Mouse (Mus musculus): Measurements from ENCODE around the gene Gbe1. TPM values are rescaled to one million over a fixed set of nuclear protein-coding genes. Genes with fewer than 3 reads are reported as not detected.
A peak's percentile ranks its signal among the peaks of the same experiment; 100 is the strongest.

The Gbe1 gene
- total RNA-seq, 2 experiments from 2014 or later = 53.8 to 70.1 TPM

GRCm38 (mm10) chr16:70563456-70563855, 249.7 kb downstream of the Gbe1 start:
- DNase-seq (ENCODE audit: low spot score) = no peak

GRCm38 (mm10) chr16:70568341-70569265, 254.9 kb downstream of the Gbe1 start:
- DNase-seq (ENCODE audit: low spot score) = peak; percentile 36

- DNase-seq (ENCODE audit: low spot score) = no peak
Measured at GRCm38 (mm10) chr16:70585964-70586363, 272.2 kb downstream of the Gbe1 start.

GRCm38 (mm10) chr16:70602326-70602725, 288.6 kb downstream of the Gbe1 start:
- DNase-seq (ENCODE audit: low spot score) = no peak

GRCm38 (mm10) chr16:70608358-70608757, 294.6 kb downstream of the Gbe1 start:
- DNase-seq (ENCODE audit: low spot score) = no peak

GRCm38 (mm10) chr16:70617691-70618090, 303.9 kb downstream of the Gbe1 start:
- no peak for DNase-seq (ENCODE audit: low spot score)

GRCm38 (mm10) chr16:70618168-70618567, 304.4 kb downstream of the Gbe1 start:
- no peak for DNase-seq (ENCODE audit: low spot score)

Measured in gastrocnemius, adult 18-20 months (tissue).